Mouse (Mus musculus) neutrophil, adult 5-6 weeks (primary cell): ENCODE measurements around the gene Pbx3. TPM values are rescaled to one million over a fixed set of nuclear protein-coding genes. Genes with fewer than 3 reads are reported as not detected.

Source experiments
- ATAC-seq: fragments of 151-379, 151-347 bp; 2 replicates; pipeline ENCODE4 v1.8.0; 2017; ENCODE audit warnings: mild to moderate bottlenecking, moderate TSS enrichment; ENCODE audit not compliant: insufficient number of reproducible peaks, poor library complexity, low FRiP score, severe bottlenecking; ENCODE audit errors: extremely low read depth
- total RNA-seq: library from RNA; stranded (forward); fragments of 200-1000 nt; gene quantifications from 2 replicates; pipeline ENCODE4 v1.2.3, GENCODE M21; 2017

Pbx3 gene
- total RNA-seq, 1 experiment from 2014 or later: 3.6 TPM

- no peak for ATAC-seq
Observed at GRCm38 (mm10) chr2:34235467-34236075, 137.4 kb downstream of the Pbx3 start.

- no peak for ATAC-seq
Observed at GRCm38 (mm10) chr2:34234274-34234673, 138.7 kb downstream of the Pbx3 start.

GRCm38 (mm10) chr2:34233271-34233670 is 139.7 kb downstream of the Pbx3 start:
- ATAC-seq: no peak

- no peak for ATAC-seq
Observed at GRCm38 (mm10) chr2:34227688-34228087, 145.3 kb downstream of the Pbx3 start.

GRCm38 (mm10) chr2:34225470-34225869 is 147.5 kb downstream of the Pbx3 start:
- ATAC-seq: no peak

GRCm38 (mm10) chr2:34221477-34221876 is 151.5 kb downstream of the Pbx3 start:
- no peak for ATAC-seq

- no peak for ATAC-seq
Observed at GRCm38 (mm10) chr2:34219150-34219549, 153.8 kb downstream of the Pbx3 start.

GRCm38 (mm10) chr2:34217596-34217995 is 155.3 kb downstream of the Pbx3 start:
- ATAC-seq: no peak

- no peak for ATAC-seq
Observed at GRCm38 (mm10) chr2:34215496-34215895, 157.4 kb downstream of the Pbx3 start.

GRCm38 (mm10) chr2:34212418-34212817 is 160.5 kb downstream of the Pbx3 start:
- no peak for ATAC-seq

GRCm38 (mm10) chr2:34204797-34205196 is 168.1 kb downstream of the Pbx3 start:
- no peak for ATAC-seq

- ATAC-seq: no peak
Observed at GRCm38 (mm10) chr2:34204325-34204724, 168.6 kb downstream of the Pbx3 start.

- ATAC-seq: no peak
Observed at GRCm38 (mm10) chr2:34193870-34194820, 178.8 kb downstream of the Pbx3 start.

- no peak for ATAC-seq
Observed at GRCm38 (mm10) chr2:34193276-34193675, 179.7 kb downstream of the Pbx3 start.

- no peak for ATAC-seq
Observed at GRCm38 (mm10) chr2:34187366-34187765, 185.6 kb downstream of the Pbx3 start.

GRCm38 (mm10) chr2:34181600-34181999 is 191.3 kb downstream of the Pbx3 start:
- no peak for ATAC-seq

GRCm38 (mm10) chr2:34179299-34179698 is 193.6 kb downstream of the Pbx3 start:
- ATAC-seq: no peak

GRCm38 (mm10) chr2:34178653-34179052 is 194.3 kb downstream of the Pbx3 start:
- ATAC-seq: no peak

- no peak for ATAC-seq
Observed at GRCm38 (mm10) chr2:34170424-34170823, 202.5 kb downstream of the Pbx3 start.

- no peak for ATAC-seq
Observed at GRCm38 (mm10) chr2:34169626-34170025, 203.3 kb downstream of the Pbx3 start.
